Mouse (Mus musculus) myocyte (in vitro differentiated cells): ENCODE data around the gene Pdap1. TPM values are rescaled to one million over a fixed set of nuclear protein-coding genes. Genes with fewer than 3 reads are reported as not detected.

Experiments used
- H3K27me3 ChIP-seq: one replicate; pipeline ENCODE4 v1.6.1; 2011; ENCODE audit not compliant: control insufficient read depth, insufficient read depth, insufficient read length
- H3K36me3 ChIP-seq: one replicate; pipeline ENCODE4 v1.6.1; 2011; ENCODE audit not compliant: control insufficient read depth, insufficient read depth
- H3K4me2 ChIP-seq: one replicate; pipeline ENCODE4 v1.6.1; 2011; ENCODE audit warnings: low read depth, control low read depth
- H3K4me3 ChIP-seq: one replicate; pipeline ENCODE4 v1.5.1; 2011; ENCODE audit warnings: mild to moderate bottlenecking, control low read depth, moderate library complexity
- H3K79me2 ChIP-seq: one replicate; pipeline ENCODE4 v1.6.1; 2011; ENCODE audit not compliant: control insufficient read depth, insufficient read depth
- H3ac ChIP-seq: one replicate; pipeline ENCODE4 v1.6.1; 2011; ENCODE audit not compliant: control insufficient read depth, insufficient read length
- CEBPB ChIP-seq: IDR thresholded peaks from 2 replicates; pipeline ENCODE4 v1.6.1; 2011; ENCODE audit warnings: mild to moderate bottlenecking, moderate library complexity; ENCODE audit not compliant: poor library complexity, insufficient read depth, severe bottlenecking
- E2F4 ChIP-seq: IDR thresholded peaks from one replicate; pipeline ENCODE4 v1.6.1; 2011; ENCODE audit warnings: mild to moderate bottlenecking, control low read depth, moderate library complexity; ENCODE audit not compliant: insufficient read depth
- MAX ChIP-seq: IDR thresholded peaks from one replicate; pipeline ENCODE4 v1.6.1; 2011; ENCODE audit warnings: low read depth, mild to moderate bottlenecking, control low read depth
- MYOD1 ChIP-seq, 3 experiments: IDR thresholded peaks; one replicate each; pipeline ENCODE4 v1.6.1; 2011; ENCODE audit warnings: control low read depth in 2 of 3, low read depth in 2 of 3, mild to moderate bottlenecking in 2 of 3, moderate library complexity in 1 of 3; ENCODE audit not compliant: insufficient read length in 2 of 3, control insufficient read depth in 1 of 3
- MYOG ChIP-seq, 3 experiments: IDR thresholded peaks; one replicate each; pipeline ENCODE4 v1.6.1; 2011; ENCODE audit warnings: control low read depth in 2 of 3, low read depth in 2 of 3, mild to moderate bottlenecking in 2 of 3; ENCODE audit not compliant: insufficient read length in 2 of 3, control insufficient read depth in 1 of 3, insufficient read depth in 1 of 3
- POLR2A ChIP-seq: IDR thresholded peaks from one replicate; pipeline ENCODE4 v1.6.1; 2011; ENCODE audit warnings: low read depth, mild to moderate bottlenecking, control low read depth, moderate library complexity; ENCODE audit not compliant: insufficient read length
- POLR2AphosphoS2 ChIP-seq: IDR thresholded peaks from one replicate; pipeline ENCODE4 v1.6.1; 2011; ENCODE audit warnings: low read depth, control low read depth; ENCODE audit not compliant: insufficient read length
- REST ChIP-seq: IDR thresholded peaks from one replicate; pipeline ENCODE4 v1.6.1; 2011; ENCODE audit warnings: mild to moderate bottlenecking, control low read depth, moderate library complexity; ENCODE audit not compliant: insufficient read depth, insufficient read length
- SRF ChIP-seq: IDR thresholded peaks from one replicate; pipeline ENCODE4 v1.6.1; 2011; ENCODE audit warnings: low read depth; ENCODE audit not compliant: control insufficient read depth, insufficient read length
- TCF12 ChIP-seq: IDR thresholded peaks from one replicate; pipeline ENCODE4 v1.6.1; 2011; ENCODE audit warnings: mild to moderate bottlenecking, control low read depth; ENCODE audit not compliant: poor library complexity, insufficient read depth, severe bottlenecking
- TCF3 ChIP-seq: IDR thresholded peaks from one replicate; pipeline ENCODE4 v1.6.1; 2011; ENCODE audit warnings: low read depth, control low read depth; ENCODE audit not compliant: insufficient read length
- USF1 ChIP-seq: IDR thresholded peaks from one replicate; pipeline ENCODE4 v1.6.1; 2011; ENCODE audit warnings: low read depth, mild to moderate bottlenecking, control low read depth, moderate library complexity
- polyA plus RNA-seq: library from polyadenylated mRNA; unstranded; fragments of >200 nt; fragmentation: generic; extraction: Trizol; gene quantifications from one replicate; pipeline ENCODE4 v1.2.1, GENCODE M21; 2012; ENCODE audit warnings: missing spikeins

Pdap1 gene
- 98.9 TPM for polyA plus RNA-seq

- Histone ChIP-seq H3K4me2 (peak within 1 kb of the TSS; percentile 85), H3K4me3 (peak within 1 kb of the TSS; percentile 94), H3K36me3 (peaks cover 33% of the 10 kb centered on the region), H3K27me3 (no peaks in the 10 kb centered on the region), H3ac (peak within 1 kb of the TSS; percentile 68), H3K79me2 (peaks cover 68% of the 10 kb centered on the region)
- TF ChIP-seq USF1 (no peak), MYOD1 (IDR thresholded peaks at IDR 0.05; ENCODE audit: control insufficient read depth in 1 of 3, insufficient read length in 2 of 3, low read depth in 2 of 3) (no peak), MAX (peak; percentile 99), POLR2AphosphoS2 (peak; percentile 83), POLR2A (peak; percentile 64), E2F4 (no peak), CEBPB (peak; percentile 94)
Measured at GRCm38 (mm10) chr5:145139571-145140519, at the start of gene Pdap1, which contains the start of gene Bud31. Gene Pdap1, minus strand, starts transcription at chr5:145140238. Gene Bud31, plus strand, starts transcription at chr5:145140362.

GRCm38 (mm10) chr5:145189416-145189815, 49.4 kb upstream of the Pdap1 start:
- no peak for TF ChIP-seq TCF12
- TF ChIP-seq REST: no peak
- TF ChIP-seq E2F4: no peak
- no peak for TF ChIP-seq MAX
- no peak for TF ChIP-seq POLR2AphosphoS2
- TF ChIP-seq MYOD1 (IDR thresholded peaks at IDR 0.05; ENCODE audit: control insufficient read depth in 1 of 3, insufficient read length in 2 of 3, low read depth in 2 of 3): no peak
- no peak for TF ChIP-seq SRF
- TF ChIP-seq USF1: no peak
- TF ChIP-seq CEBPB: no peak
- TF ChIP-seq MYOG (IDR thresholded peaks at IDR 0.05; ENCODE audit: control insufficient read depth in 1 of 3, insufficient read depth in 1 of 3, insufficient read length in 2 of 3, low read depth in 2 of 3): no peak
- TF ChIP-seq TCF3: no peak
- Histone ChIP-seq H3ac (no peak overlapping the region), H3K36me3 (peaks cover 14% of the 10 kb centered on the region)

GRCm38 (mm10) chr5:145185244-145185643, 45.2 kb upstream of the Pdap1 start:
- Histone ChIP-seq H3K36me3 (peaks cover 15% of the 10 kb centered on the region), H3ac (no peak overlapping the region), H3K4me2 (no peak overlapping the region), H3K4me3 (no peak overlapping the region), H3K79me2 (peaks cover 40% of the 10 kb centered on the region), H3K27me3 (no peaks in the 10 kb centered on the region)
- TF ChIP-seq E2F4 (no peak), CEBPB (no peak), MAX (no peak), MYOD1 (IDR thresholded peaks at IDR 0.05; ENCODE audit: control insufficient read depth in 1 of 3, insufficient read length in 2 of 3, low read depth in 2 of 3) (no peak), USF1 (no peak), TCF12 (no peak), MYOG (IDR thresholded peaks at IDR 0.05; ENCODE audit: control insufficient read depth in 1 of 3, insufficient read depth in 1 of 3, insufficient read length in 2 of 3, low read depth in 2 of 3) (no peak), POLR2AphosphoS2 (no peak), POLR2A (no peak), SRF (no peak), TCF3 (no peak), REST (no peak)

More at GRCm38 (mm10) chr5:145189416-145189815, 49.4 kb upstream of the Pdap1 start:
- Histone ChIP-seq H3K27me3 (no peaks in the 10 kb centered on the region), H3K4me2 (peak overlapping the region; percentile 96), H3K79me2 (peaks cover 52% of the 10 kb centered on the region), H3K4me3 (peak overlapping the region; percentile 96)

DNA sequence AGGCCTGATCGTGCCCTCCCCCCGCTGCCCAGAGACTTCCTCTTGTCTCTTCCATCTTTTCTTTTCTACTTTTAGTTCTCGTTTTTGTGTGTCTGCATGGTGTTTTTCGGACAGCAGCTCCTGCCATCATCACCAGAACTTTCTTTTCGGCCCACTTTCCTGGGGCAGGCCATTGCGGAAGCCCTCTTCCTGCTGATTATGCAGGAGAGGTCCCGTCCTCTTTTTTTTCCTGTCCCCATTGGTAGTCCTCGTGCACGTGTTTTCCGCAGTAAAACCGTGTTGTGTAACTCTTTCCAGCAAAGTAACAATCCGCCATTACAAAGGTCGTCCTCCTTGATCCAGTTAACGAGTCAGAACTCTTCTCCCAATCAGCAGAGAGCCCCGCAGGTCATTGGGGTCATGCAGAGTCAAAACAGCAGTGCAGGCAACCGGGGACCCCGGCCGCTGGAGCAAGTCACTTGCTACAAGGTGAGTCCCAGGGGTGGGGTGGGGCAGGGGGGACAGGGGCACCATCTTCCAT, 38.5 kb upstream of the Pdap1 start:
- H3K4me3 ChIP-seq: no peak overlapping the region
- H3K79me2 ChIP-seq: no peaks in the 10 kb centered on the region
- peaks cover 18% of the 10 kb centered on the region for H3K36me3 ChIP-seq
- H3K4me2 ChIP-seq: no peak overlapping the region
- TF ChIP-seq CEBPB (no peak), USF1 (no peak), SRF (no peak), E2F4 (no peak), TCF3 (no peak), REST (no peak), MYOD1 (IDR thresholded peaks at IDR 0.05; ENCODE audit: control insufficient read depth in 1 of 3, insufficient read length in 2 of 3, low read depth in 2 of 3) (no peak)
- H3K27me3 ChIP-seq: no peaks in the 10 kb centered on the region
- H3ac ChIP-seq: no peak overlapping the region
